Mouse (Mus musculus) lung, adult 2 months (tissue): Measurements from ENCODE around the gene Heyl.

Source experiments
- CTCF ChIP-seq: fragments of 200-500 bp; IDR thresholded peaks from 2 replicates; pipeline ENCODE4 v1.5.1; 2011; ENCODE audit warnings: mild to moderate bottlenecking, low read length, control low read depth; ENCODE audit not compliant: insufficient read depth
- POLR2A ChIP-seq: fragments of 200-500 bp; IDR thresholded peaks from 2 replicates; pipeline ENCODE4 v1.6.1; 2011; ENCODE audit warnings: low read depth, mild to moderate bottlenecking, control low read depth, low read length, borderline replicate concordance; ENCODE audit errors: extremely low read depth

GRCm38 (mm10) chr4:123210996-123211395 is 22.4 kb upstream of the Heyl start:
- TF ChIP-seq CTCF (no peak), POLR2A (no peak)
